Mouse (Mus musculus): ENCODE measurements around the gene Hivep3. TPM values are rescaled to one million over a fixed set of nuclear protein-coding genes. Genes with fewer than 3 reads are reported as not detected.

Gene Hivep3
- total and polyA plus RNA-seq, 3 experiments = 14.4 to 32.3 (median 21.2) TPM

DNA sequence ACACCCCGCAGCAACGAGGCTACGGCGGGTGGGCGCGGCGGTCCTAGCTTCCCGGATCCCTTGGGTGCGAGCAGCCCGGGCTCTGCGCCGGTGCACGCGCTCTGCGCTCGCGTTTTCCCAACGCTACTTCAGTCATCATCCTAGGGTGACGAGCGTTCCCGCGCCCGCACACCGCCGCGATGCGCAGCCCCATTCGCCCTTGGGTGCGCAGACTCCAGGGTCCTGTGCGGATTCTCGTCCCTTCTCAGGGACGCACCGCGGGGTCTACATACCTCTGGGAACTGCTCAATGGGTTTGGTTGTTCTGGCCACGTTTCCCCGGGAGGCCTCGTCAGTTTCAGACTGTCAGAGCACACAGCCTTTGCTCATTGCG, 299.4 kb downstream of the Hivep3 start (continued):
- TF ChIP-seq POLR2A (IDR thresholded peaks at IDR 0.05; ENCODE audit: low read depth, low read length) (peak; percentile 28; the same call in 1 of the 2 replicates), ELF1 (IDR thresholded peaks at IDR 0.05; ENCODE audit: low read depth, low read length) (no peak), USF2 (conservative IDR thresholded peaks at IDR 0.05; ENCODE audit: low read depth, low read length) (no peak), MAX (IDR thresholded peaks at IDR 0.05; ENCODE audit: low read length) (0 out of 2 replicates have a peak, but pooled peaks have one; percentile 57), PAX5 (IDR thresholded peaks at IDR 0.05; ENCODE audit: low read length) (no peak), E2F4 (IDR thresholded peaks at IDR 0.05; ENCODE audit: insufficient replicate concordance, low read depth, low read length) (no peak), CTCF (conservative IDR thresholded peaks at IDR 0.05 in 1 of 2, IDR thresholded peaks at IDR 0.05 in 1 of 2; ENCODE audit: low read depth in 2 of 2, low read length in 2 of 2) (no peak), IRF4 (IDR thresholded peaks at IDR 0.05; ENCODE audit: low read depth, low read length) (peak; percentile 56; the same call in 1 of the 2 replicates), USF1 (IDR thresholded peaks at IDR 0.05; ENCODE audit: low read depth, low read length) (no peak), ETS1 (conservative IDR thresholded peaks at IDR 0.05; ENCODE audit: low read depth, low read length) (no peak; the same call in 1 of the 2 replicates), RAD21 (IDR thresholded peaks at IDR 0.05; ENCODE audit: low read depth, low read length) (no peak), SIN3A (IDR thresholded peaks at IDR 0.05; ENCODE audit: low read length) (peak; percentile 57; the same call in 1 of the 2 replicates), ZKSCAN1 (IDR thresholded peaks at IDR 0.05; ENCODE audit: borderline replicate concordance, low read depth, low read length) (no peak), KAT2A (IDR thresholded peaks at IDR 0.05; ENCODE audit: insufficient replicate concordance, low read length) (no peak)

DNA sequence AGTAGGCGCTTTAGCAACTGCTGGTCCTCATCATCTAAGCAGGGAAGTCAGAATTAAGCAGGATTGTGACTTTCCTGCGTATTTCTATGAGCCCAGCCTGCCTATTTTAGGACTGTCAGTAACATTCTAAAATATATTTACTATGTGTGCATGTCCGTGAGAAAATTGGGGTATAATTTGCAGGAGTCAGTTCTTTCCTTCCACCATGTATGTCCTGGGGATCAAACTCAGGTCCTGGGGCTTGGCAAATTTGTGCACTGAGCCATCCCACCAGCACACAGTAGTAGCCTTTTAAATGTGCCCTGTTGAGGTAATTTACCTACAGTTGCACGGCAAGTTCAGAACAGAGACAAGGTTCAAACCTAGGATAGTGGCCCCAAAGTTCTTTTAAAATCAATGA, 302.7 kb downstream of the Hivep3 start:
- Histone ChIP-seq H3K27me3 (replicated peaks) (no peaks in the 10 kb centered on the region), H3K9me3 (replicated peaks; ENCODE audit: low read length) (no peaks in the 10 kb centered on the region), H3K9ac (ENCODE audit: insufficient read depth, low read depth) (peak overlapping the region; percentile 60; the same call in 1 of the 2 replicates), H3K4me3 (replicated peaks in 1 of 3; ENCODE audit: low read depth in 2 of 3, low read length in 2 of 3, poor library complexity in 1 of 3) (peak overlapping the region in 1 of 3 experiments; percentile 10), H3K79me2 (replicated peaks; ENCODE audit: control insufficient read depth, extremely low read depth, insufficient read depth, poor library complexity, severe bottlenecking) (peaks cover 76% of the 10 kb centered on the region), H3K4me1 (ENCODE audit: control insufficient read depth in 1 of 2, insufficient read depth in 2 of 2) (peaks cover 55 to 80% of the 10 kb centered on the region in 2 experiments), H3K27ac (ENCODE audit: insufficient read depth, low read depth) (peak overlapping the region; percentile 57; the same call in 1 of the 2 replicates), H3K36me3 (replicated peaks in 1 of 2; ENCODE audit: control insufficient read depth in 1 of 2, insufficient read depth in 1 of 2, low read length in 1 of 2) (peaks cover 0 to 52% of the 10 kb centered on the region in 2 experiments), H3K4me2 (ENCODE audit: insufficient read depth, low read depth, poor library complexity, severe bottlenecking) (peak overlapping the region; percentile 87)
- dilution Hi-C loops (cut with MboI; ENCODE audit: extremely low pct_ligation_motif_present, extremely low pct_unique_long_range_greater_than_20kb, low sequenced_read_pairs) (no loop called here), in situ Hi-C loops (cut with MboI; ENCODE audit: low pct_ligation_motif_present, low pct_unique_long_range_greater_than_20kb, low sequenced_read_pairs) (no loop called here)
- no peak for DNase-seq (ENCODE audit: extremely low read depth)
- TF ChIP-seq KAT2A (IDR thresholded peaks at IDR 0.05; ENCODE audit: insufficient replicate concordance, low read length) (no peak), CHD1 (IDR thresholded peaks at IDR 0.05; ENCODE audit: low read depth, low read length) (peak; percentile 90; the same call in 1 of the 2 replicates), CHD2 (IDR thresholded peaks at IDR 0.05; ENCODE audit: low read length) (no peak), SIN3A (IDR thresholded peaks at IDR 0.05; ENCODE audit: low read length) (peak; percentile 42; the same call in 1 of the 2 replicates), MXI1 (IDR thresholded peaks at IDR 0.05; ENCODE audit: low read depth, low read length) (peak; percentile 35; the same call in 1 of the 2 replicates), ZMIZ1 (IDR thresholded peaks at IDR 0.05; ENCODE audit: low read depth, low read length) (no peak), TCF12 (IDR thresholded peaks at IDR 0.05; ENCODE audit: low read depth, low read length) (no peak)
